11 mouse cellular contexts compared by ENCODE assay signal in genomic region chr14:77272931-77273446, GRCm38 (mm10).
DNase-seq lines count a peak whose midpoint lies in the region; ATAC-seq lines count a peak whose summit lies in the region.
"Had no signal": no experiment of that assay in that cellular context is flagged by ENCODE, and none has a peak within 500 bp of the region (broad histone marks: within the 10 kb centered on the region; RNA-seq: fewer than 3 reads in every experiment).

No protein-coding gene starts in this region.

- no peaks in the 10 kb centered on the region for H3K9me3 ChIP-seq in heart, embryonic 12.5 days (replicated peaks)
- no peaks in the 10 kb centered on the region for H3K9me3 ChIP-seq in neural tube, embryonic 11.5 days (ENCODE audit: control insufficient read depth, low read length)
- no peaks in the 10 kb centered on the region for H3K9me3 ChIP-seq in hindbrain, embryonic 16.5 days (ENCODE audit: control insufficient read depth, low read length)
- no peaks in the 10 kb centered on the region for H3K9me3 ChIP-seq in neural tube, embryonic 14.5 days (ENCODE audit: control insufficient read depth, low read length)
- H3K9me3 ChIP-seq: heart, embryonic 15.5 days had no signal

- H3K4me1 ChIP-seq in heart, embryonic 12.5 days (replicated peaks), result no peaks in the 10 kb centered on the region
- no peaks in the 10 kb centered on the region for H3K4me1 ChIP-seq in neural tube, embryonic 11.5 days (ENCODE audit: control insufficient read depth, insufficient read depth, low read length)
- peaks cover 9% of the 10 kb centered on the region for H3K4me1 ChIP-seq in hindbrain, embryonic 16.5 days (ENCODE audit: control insufficient read depth, insufficient read depth, low read depth, low read length)
- peaks cover 9% of the 10 kb centered on the region; the same call in 1 of the 2 replicates for H3K4me1 ChIP-seq in neural tube, embryonic 14.5 days (ENCODE audit: control insufficient read depth, insufficient read depth, low read length)
- H3K4me1 ChIP-seq: heart, embryonic 15.5 days had no signal

- no peak for ATAC-seq in heart, embryonic 12.5 days (ENCODE audit: insufficient number of reproducible peaks, low FRiP score)
- no peak for ATAC-seq in neural tube, embryonic 11.5 days (ENCODE audit: insufficient read depth, low FRiP score, low TSS enrichment)
- ATAC-seq in hindbrain, embryonic 16.5 days, result 0 out of 2 replicates have a peak, but pooled peaks have one; percentile 20
- no peak for ATAC-seq in neural tube, embryonic 14.5 days (ENCODE audit: low read depth)

- H3K27me3 ChIP-seq in heart, embryonic 12.5 days (replicated peaks), result no peaks in the 10 kb centered on the region
- no peaks in the 10 kb centered on the region for H3K27me3 ChIP-seq in neural tube, embryonic 11.5 days (ENCODE audit: control insufficient read depth, insufficient read depth, low read length)
- no peaks in the 10 kb centered on the region for H3K27me3 ChIP-seq in hindbrain, embryonic 16.5 days (replicated peaks; ENCODE audit: control insufficient read depth, insufficient read depth, low read length)
- no peaks in the 10 kb centered on the region for H3K27me3 ChIP-seq in neural tube, embryonic 14.5 days (ENCODE audit: control insufficient read depth, insufficient read depth, low read length)
- H3K27me3 ChIP-seq: heart, embryonic 15.5 days had no signal

- peak; percentile 64 for DNase-seq in heart, adult 11 months
- no peak for DNase-seq in neural tube, embryonic 11.5 days (ENCODE audit: low spot score)
- no peak for DNase-seq in neural tube, embryonic 10.5 days (ENCODE audit: extremely low spot score, low spot score)
- no peak for DNase-seq in adipocyte (ENCODE audit: low spot score)
- no peak for DNase-seq in cerebellum, adult 18-20 months
- DNase-seq: kidney, postnatal 14 days; lung, adult 2 months had no signal

- H3K27ac ChIP-seq in heart, embryonic 12.5 days (ENCODE audit: poor library complexity, severe bottlenecking), result no peak overlapping the region
- H3K27ac ChIP-seq in neural tube, embryonic 11.5 days (ENCODE audit: low read depth, low read length), result 0 out of 2 replicates have a peak overlapping the region, but pooled peaks have one; percentile 15
- peak overlapping the region; percentile 44; the same call in 1 of the 2 replicates for H3K27ac ChIP-seq in hindbrain, embryonic 16.5 days (ENCODE audit: low read depth, low read length)
- H3K27ac ChIP-seq in neural tube, embryonic 14.5 days (ENCODE audit: low read depth, low read length), result no peak overlapping the region
- H3K27ac ChIP-seq: heart, embryonic 15.5 days had no signal

- WGBS in heart, embryonic 12.5 days, result 65% methylated on average over 13 of the region's 13 CpGs
- 52% methylated on average over 13 of the region's 13 CpGs for WGBS in neural tube, embryonic 11.5 days
- 34% methylated on average over 13 of the region's 13 CpGs for WGBS in hindbrain, embryonic 16.5 days
- 35% methylated on average over 13 of the region's 13 CpGs for WGBS in neural tube, embryonic 14.5 days

- H3K9ac ChIP-seq in heart, embryonic 12.5 days, result no peak overlapping the region
- H3K9ac ChIP-seq in neural tube, embryonic 11.5 days (ENCODE audit: low read length), result no peak overlapping the region
- H3K9ac ChIP-seq in hindbrain, embryonic 16.5 days (ENCODE audit: low read depth, low read length), result no peak overlapping the region
- H3K9ac ChIP-seq in neural tube, embryonic 14.5 days (replicated peaks; ENCODE audit: low read depth, low read length), result no peak overlapping the region
- H3K9ac ChIP-seq: heart, embryonic 15.5 days had no signal

- no peak overlapping the region for H3K4me3 ChIP-seq in heart, embryonic 12.5 days
- no peak overlapping the region for H3K4me3 ChIP-seq in neural tube, embryonic 11.5 days (ENCODE audit: low read depth, low read length)
- H3K4me3 ChIP-seq in hindbrain, embryonic 16.5 days (ENCODE audit: low read length), result no peak overlapping the region
- H3K4me3 ChIP-seq in neural tube, embryonic 14.5 days (ENCODE audit: low read depth, low read length), result no peak overlapping the region
- H3K4me3 ChIP-seq: heart, embryonic 15.5 days had no signal

- H3K4me2 ChIP-seq in heart, embryonic 12.5 days, result no peak overlapping the region
- no peak overlapping the region for H3K4me2 ChIP-seq in neural tube, embryonic 11.5 days (ENCODE audit: low read depth)
- H3K4me2 ChIP-seq in hindbrain, embryonic 16.5 days (ENCODE audit: low read length), result 0 out of 2 replicates have a peak overlapping the region, but pooled peaks have one; percentile 16
- H3K4me2 ChIP-seq in neural tube, embryonic 14.5 days (ENCODE audit: low read depth, low read length), result peak overlapping the region; percentile 2; the same call in 1 of the 2 replicates
- H3K4me2 ChIP-seq: heart, embryonic 15.5 days had no signal

- H3K36me3 ChIP-seq in heart, embryonic 12.5 days, result no peaks in the 10 kb centered on the region
- H3K36me3 ChIP-seq in neural tube, embryonic 11.5 days (ENCODE audit: control insufficient read depth, insufficient read depth, low read length), result no peaks in the 10 kb centered on the region
- no peaks in the 10 kb centered on the region for H3K36me3 ChIP-seq in hindbrain, embryonic 16.5 days (ENCODE audit: control insufficient read depth, insufficient read depth, low read length)
- H3K36me3 ChIP-seq in neural tube, embryonic 14.5 days (ENCODE audit: control insufficient read depth, insufficient read depth, low read length), result no peaks in the 10 kb centered on the region
- H3K36me3 ChIP-seq: heart, embryonic 15.5 days had no signal

Comparison
In these comparisons a context has a peak if more than half of its experiments do, and no peak if none do; other contexts are left out.
1. H3K27ac ChIP-seq: peak in neural tube, embryonic 11.5 days (single experiment) and hindbrain, embryonic 16.5 days (single experiment); none in heart, embryonic 12.5 days (single experiment) and neural tube, embryonic 14.5 days (single experiment).
2. H3K4me2 ChIP-seq: peak in hindbrain, embryonic 16.5 days (single experiment) and neural tube, embryonic 14.5 days (single experiment); none in heart, embryonic 12.5 days (single experiment) and neural tube, embryonic 11.5 days (single experiment).